Mouse (Mus musculus): ENCODE measurements around the gene Cggbp1. TPM values are rescaled to one million over a fixed set of nuclear protein-coding genes. Genes with fewer than 3 reads are reported as not detected.

The Cggbp1 gene
- total and polyA plus RNA-seq, 3 experiments, result 6.4 to 174 (median 122) TPM

DNA sequence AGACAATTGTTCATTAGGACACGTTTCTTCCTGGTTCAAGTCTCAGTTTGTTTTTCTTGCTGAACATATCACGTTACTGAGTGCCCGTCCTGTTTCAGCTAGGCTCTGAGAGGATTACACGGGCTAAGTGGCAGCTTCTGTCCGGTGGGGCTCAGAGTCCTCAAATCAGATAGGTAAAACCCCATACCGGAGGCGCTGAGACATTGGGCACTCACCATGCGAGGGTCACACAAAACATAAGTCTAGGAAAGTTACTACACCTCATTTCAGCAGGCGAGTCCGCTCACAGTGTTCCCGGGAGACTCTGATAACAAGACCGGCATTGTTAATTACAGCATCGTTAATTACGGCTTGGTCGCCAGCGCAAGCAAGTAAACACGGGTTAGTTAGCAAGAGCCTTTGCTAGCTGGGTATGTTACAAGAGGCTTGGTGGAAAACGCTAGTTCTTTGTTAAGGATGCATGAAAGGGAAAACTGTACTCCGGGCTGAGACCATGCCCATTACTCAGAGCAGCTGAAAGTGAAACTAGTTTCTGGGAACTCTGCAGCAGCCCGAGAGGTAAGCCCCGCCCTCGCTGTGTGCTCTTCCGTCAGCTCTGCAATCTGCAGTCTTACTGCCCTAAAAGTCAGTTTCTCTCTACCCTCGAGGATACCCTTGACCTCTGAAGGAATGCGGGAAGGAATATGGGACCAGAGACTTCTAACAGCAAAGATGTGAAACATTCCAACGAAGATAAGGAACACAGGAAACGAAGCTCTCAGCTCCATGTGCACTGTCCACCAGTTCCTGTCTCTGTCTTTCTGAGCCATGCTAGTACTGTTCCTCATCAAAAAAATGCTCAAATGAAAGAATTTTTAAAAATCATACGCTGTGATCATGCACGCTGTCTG lies 21.9 kb downstream of the Cggbp1 start:
- DNase-seq, result peak; percentile 84

- no peak for DNase-seq
These were observed 23.6 kb downstream of the Cggbp1 start for GRCm38 (mm10) chr16:64875384-64875783.

GRCm38 (mm10) chr16:64875822-64876221 lies 24.0 kb downstream of the Cggbp1 start:
- no peak for DNase-seq

- DNase-seq, result no peak
These were observed 25.0 kb downstream of the Cggbp1 start for GRCm38 (mm10) chr16:64876631-64877265.

GRCm38 (mm10) chr16:64877314-64877713 lies 25.5 kb downstream of the Cggbp1 start:
- no peak for DNase-seq

- DNase-seq, result no peak
These were observed 26.9 kb downstream of the Cggbp1 start for GRCm38 (mm10) chr16:64878611-64879132.

DNA sequence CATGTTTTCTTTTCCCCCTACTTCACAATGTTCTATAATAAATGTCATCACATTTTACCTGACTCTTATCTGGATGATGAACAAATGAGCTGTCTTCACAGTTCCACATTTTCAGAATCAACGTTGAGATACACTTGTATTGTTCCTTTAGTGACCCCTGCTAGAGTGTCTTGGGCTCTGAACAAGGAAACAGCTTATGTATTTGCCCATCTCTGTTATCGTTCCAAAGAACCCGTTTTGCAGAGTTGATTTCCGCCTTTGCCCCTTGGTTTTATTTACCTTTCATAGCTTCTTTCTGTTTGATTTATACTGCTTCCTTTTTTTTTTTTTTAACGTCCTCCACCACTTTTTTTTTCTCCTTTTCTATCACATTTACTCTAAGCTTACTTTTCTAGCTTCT lies 27.9 kb downstream of the Cggbp1 start:
- DNase-seq, result no peak

DNA sequence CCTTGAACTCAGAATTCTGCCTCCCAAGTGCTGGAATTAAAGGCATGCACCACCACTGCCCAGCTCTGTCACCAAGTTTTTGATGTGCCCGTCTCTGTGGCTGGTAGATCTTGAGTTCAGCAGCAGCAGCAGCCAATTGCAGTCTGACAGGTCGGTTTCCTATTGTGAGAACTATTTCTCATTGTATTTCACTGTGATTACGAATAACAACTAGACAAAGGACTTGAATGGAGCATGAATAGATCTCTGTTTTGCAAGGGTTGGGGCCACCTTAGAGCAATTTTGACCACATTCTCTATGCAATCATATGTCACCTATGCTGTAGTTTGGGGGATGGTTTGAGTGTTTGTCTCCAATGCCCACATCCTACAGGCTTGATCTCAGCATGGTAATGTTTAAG lies 29.2 kb downstream of the Cggbp1 start:
- peak; percentile 39 for DNase-seq

DNA sequence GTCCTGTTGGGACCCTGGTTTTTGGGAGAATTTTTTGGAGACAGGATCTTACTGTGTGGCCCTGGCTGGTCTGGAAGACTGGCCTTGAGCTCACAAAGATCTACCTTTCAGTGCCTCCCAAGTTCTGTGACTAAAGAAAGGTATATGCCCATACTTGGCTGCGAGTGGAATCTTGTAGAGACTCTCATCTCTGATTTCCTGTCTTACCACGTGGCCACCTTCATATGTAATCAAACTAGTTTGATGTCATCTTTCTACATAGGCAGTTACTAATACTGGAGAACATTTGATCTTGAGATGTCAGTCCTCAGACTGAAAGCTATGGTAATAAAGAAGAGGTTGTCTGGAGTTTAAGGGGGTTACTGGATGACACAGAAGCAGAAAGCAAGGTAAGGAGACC lies 29.6 kb downstream of the Cggbp1 start:
- no peak for DNase-seq

DNA sequence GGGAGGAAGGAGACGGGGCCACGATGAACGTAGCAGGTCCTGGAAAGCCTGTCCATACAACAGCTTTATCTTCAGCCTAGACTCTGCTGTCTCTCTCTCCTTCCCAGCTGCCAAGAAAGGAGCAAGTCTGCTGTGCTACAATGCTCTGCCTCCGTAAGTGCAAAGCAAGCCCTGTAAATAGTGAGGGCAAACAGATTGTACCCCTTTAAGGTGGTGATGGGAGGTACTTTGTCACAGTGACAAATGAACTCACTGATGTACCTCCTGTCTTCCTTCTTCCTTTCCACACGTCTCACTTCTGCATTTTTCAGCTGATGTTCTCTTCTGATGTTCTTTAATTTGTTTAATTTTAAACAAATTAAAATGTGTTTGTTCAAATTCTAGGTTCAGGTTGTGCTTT lies 32.1 kb downstream of the Cggbp1 start:
- DNase-seq, result peak; percentile 52

DNA sequence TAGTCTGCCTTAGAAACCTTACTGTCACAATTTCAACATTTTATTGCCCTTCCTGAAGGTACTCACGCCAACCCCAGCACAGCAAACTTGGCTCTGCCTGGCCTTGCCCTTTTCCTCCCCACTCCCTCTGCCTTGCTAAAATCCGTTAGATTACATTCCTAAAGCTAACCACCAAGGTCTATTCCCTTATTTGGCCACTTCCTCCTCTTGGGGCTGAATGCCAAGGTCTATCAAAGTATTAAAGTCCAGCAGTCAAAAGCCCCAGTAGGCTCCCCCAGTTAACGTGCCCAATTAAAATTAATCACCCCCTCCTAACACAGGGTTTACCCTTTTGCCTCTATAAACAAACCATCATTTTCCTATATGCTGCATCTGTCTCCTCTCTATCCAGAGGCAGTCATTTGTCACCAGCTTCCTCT lies 32.6 kb downstream of the Cggbp1 start:
- DNase-seq, result peak; percentile 89

DNA sequence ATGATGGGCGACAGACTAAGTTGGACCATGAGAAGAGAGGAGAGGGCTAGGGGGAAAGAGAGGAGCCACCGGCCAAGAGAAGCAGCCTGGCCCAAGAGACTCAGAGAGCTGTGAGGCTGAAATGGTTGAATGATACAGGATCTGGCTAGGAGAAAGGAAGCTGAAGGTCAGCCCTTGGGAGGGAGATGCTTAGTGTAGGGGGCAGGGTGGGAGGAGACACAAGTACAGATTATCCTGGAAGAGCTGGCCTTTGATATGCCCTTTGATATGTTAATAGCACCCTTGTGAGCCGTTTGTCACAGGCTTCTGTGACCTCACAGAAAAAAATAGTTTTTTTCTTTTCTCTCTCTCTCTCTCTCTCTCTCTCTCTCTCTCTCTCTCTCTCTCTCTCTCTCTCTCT lies 33.3 kb downstream of the Cggbp1 start:
- peak; percentile 70 for DNase-seq

GRCm38 (mm10) chr16:64885547-64885946 lies 33.8 kb downstream of the Cggbp1 start:
- DNase-seq, result no peak

- no peak for DNase-seq
These were observed 37.7 kb downstream of the Cggbp1 start for GRCm38 (mm10) chr16:64889496-64889895.

DNA sequence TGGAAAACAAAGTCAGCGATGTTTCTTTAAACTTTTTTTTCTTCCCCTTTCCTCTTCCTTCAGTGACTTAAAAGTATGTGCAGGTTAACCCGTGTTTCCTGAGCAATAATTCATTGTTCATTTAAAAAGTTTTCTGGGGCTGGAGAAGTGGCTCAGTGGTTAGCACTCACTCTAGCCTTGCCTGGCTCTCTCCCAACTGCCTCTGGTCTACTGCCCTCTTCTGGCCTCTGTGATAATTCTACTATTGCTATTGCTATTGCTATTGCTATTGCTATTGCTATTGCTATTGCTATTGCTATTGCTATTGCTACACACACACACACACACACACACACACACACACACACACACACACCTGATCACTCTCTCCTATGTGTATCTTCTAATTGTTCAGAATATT lies 47.3 kb downstream of the Cggbp1 start:
- peak; percentile 30 for DNase-seq

DNA sequence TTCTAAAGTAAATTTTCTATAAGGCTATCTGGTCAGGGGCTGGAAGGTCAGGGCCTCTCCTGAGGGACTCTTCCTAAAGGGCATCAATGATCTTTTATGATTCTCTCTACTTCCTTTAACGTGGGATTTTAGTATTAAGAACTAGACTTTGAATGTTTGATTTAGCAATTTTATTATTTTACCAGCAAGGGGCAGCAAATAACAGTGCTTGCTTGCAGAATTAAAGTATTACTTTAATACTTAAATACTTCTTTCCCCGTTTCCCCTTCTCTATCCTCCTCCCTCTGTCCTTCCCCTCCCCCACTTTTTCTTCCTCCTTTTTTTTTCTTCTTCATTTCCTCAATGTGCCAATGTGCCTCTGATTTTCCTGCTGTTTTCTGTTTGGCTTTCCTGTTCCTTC lies 51.5 kb downstream of the Cggbp1 start:
- DNase-seq, result no peak

GRCm38 (mm10) chr16:64907112-64907511 lies 55.3 kb downstream of the Cggbp1 start:
- no peak for DNase-seq

GRCm38 (mm10) chr16:64908747-64909146 lies 57.0 kb downstream of the Cggbp1 start:
- DNase-seq, result no peak

Other genes starting within 250 kb of the Cggbp1 start
- not detected for gene Csnka2ip, start 249.6 kb upstream of the Cggbp1 start, total RNA-seq (2021)
- gene Csnka2ip, start 249.6 kb upstream of the Cggbp1 start, polyA plus RNA-seq (2012; rRNA removed), result 0.10 TPM in 1 of 2 replicates, not detected in the other
- gene 4930453N24Rik, start 80.8 kb upstream of the Cggbp1 start, total RNA-seq (2021), result 10 to 100 TPM; 29.8 to 39.6 TPM
- gene 4930453N24Rik, start 80.8 kb upstream of the Cggbp1 start, polyA plus RNA-seq (2012; rRNA removed), result 7.6 and 8.5 TPM in 2 replicates
- gene Zfp654, start 344 bp upstream of the Cggbp1 start, total RNA-seq (2021), result 10 to 100 TPM; 19.0 to 19.1 TPM
- gene Zfp654, start 344 bp upstream of the Cggbp1 start, polyA plus RNA-seq (2012; rRNA removed), result 0.48 and 0.65 TPM in 2 replicates